Mouse (Mus musculus) limb, embryonic 15.5 days (tissue): Measurements from ENCODE around the gene Stard8. TPM values are rescaled to one million over a fixed set of nuclear protein-coding genes. Genes with fewer than 3 reads are reported as not detected.
A peak's percentile ranks its signal among the peaks of the same experiment; 100 is the strongest.

Experiments used
- ATAC-seq: fragments of 200-750 bp; cut with Nextera tagmentation; 2 replicates; pipeline ENCODE4 v1.8.0; 2017; ENCODE audit warnings: low read depth, moderate TSS enrichment; ENCODE audit not compliant: insufficient number of reproducible peaks, low FRiP score, low TSS enrichment
- H3K27ac ChIP-seq: fragments of 300-500 bp; sonication (generic); 2 replicates; pipeline ENCODE4 v1.5.1; 2015; ENCODE audit warnings: moderate library complexity, mild to moderate bottlenecking, inconsistent platforms
- H3K27me3 ChIP-seq: fragments of 300-500 bp; sonication (generic); 2 replicates; pipeline ENCODE4 v1.6.1; 2015; ENCODE audit warnings: inconsistent platforms
- H3K36me3 ChIP-seq: fragments of 300-500 bp; sonication (generic); 2 replicates; pipeline ENCODE4 v1.6.1; 2015; ENCODE audit warnings: inconsistent platforms
- H3K4me1 ChIP-seq: fragments of 300-500 bp; sonication (generic); 2 replicates; pipeline ENCODE4 v1.6.1; 2015; ENCODE audit warnings: inconsistent platforms
- H3K4me2 ChIP-seq: fragments of 300-500 bp; sonication (generic); 2 replicates; pipeline ENCODE4 v1.6.1; 2015; ENCODE audit warnings: mild to moderate bottlenecking, inconsistent platforms
- H3K4me3 ChIP-seq: fragments of 300-500 bp; sonication (generic); 2 replicates; pipeline ENCODE4 v1.5.1; 2015; ENCODE audit warnings: mild to moderate bottlenecking, inconsistent platforms
- H3K9ac ChIP-seq: fragments of 300-500 bp; sonication (generic); 2 replicates; pipeline ENCODE4 v1.6.1; 2015; ENCODE audit warnings: inconsistent platforms
- H3K9me3 ChIP-seq: fragments of 300-500 bp; sonication (generic); 2 replicates; pipeline ENCODE4 v1.6.1; 2016; ENCODE audit warnings: inconsistent platforms
- WGBS: fragments of 180-500 bp; shearing (Covaris S2); methylation state at CpG from one replicate; pipeline ENCODE4 v1.1.7; 2015; 5-methylcytosine and 5-hydroxymethylcytosine counted together
- polyA plus RNA-seq: library from polyadenylated mRNA; unstranded; fragments of >200 nt; fragmentation: Nextera tagmentation; extraction: Ambion mirVana; gene quantifications from 2 replicates; pipeline ENCODE4 v1.2.1, GENCODE M21; 2015

The Stard8 gene
- polyA plus RNA-seq, 1 experiment from 2014 or later: 8.5 TPM

DNA sequence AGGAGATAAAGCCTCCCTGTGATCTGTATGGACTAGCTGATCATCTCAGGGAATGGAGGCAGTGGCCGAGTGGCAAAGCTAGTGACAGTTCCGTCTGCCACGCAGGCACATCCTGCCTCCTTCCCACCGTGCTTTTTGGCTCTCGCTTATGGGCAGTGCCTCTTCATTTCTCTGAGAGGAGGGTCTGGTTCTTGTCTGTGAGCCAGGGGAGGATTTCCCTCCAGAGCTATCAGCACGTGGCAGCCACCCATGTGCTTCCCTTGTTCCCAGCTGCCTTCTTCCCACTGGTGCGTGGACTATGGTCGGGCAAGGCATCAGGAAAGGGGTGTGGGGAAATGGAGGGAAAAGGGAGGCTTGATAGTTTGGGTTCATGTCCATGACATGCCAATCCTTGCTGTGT, 13.9 kb downstream of the Stard8 start:
- no peaks in the 10 kb centered on the region for H3K4me1 ChIP-seq
- no peak overlapping the region for H3K27ac ChIP-seq
- no peaks in the 10 kb centered on the region for H3K9me3 ChIP-seq
- no peak overlapping the region for H3K9ac ChIP-seq
- H3K27me3 ChIP-seq: peaks cover 33% of the 10 kb centered on the region
- no peak for ATAC-seq
- no peak overlapping the region for H3K4me3 ChIP-seq
- WGBS: 72% methylated on average over 8 of the region's 8 CpGs
- no peaks in the 10 kb centered on the region for H3K36me3 ChIP-seq
- H3K4me2 ChIP-seq: no peak overlapping the region

DNA sequence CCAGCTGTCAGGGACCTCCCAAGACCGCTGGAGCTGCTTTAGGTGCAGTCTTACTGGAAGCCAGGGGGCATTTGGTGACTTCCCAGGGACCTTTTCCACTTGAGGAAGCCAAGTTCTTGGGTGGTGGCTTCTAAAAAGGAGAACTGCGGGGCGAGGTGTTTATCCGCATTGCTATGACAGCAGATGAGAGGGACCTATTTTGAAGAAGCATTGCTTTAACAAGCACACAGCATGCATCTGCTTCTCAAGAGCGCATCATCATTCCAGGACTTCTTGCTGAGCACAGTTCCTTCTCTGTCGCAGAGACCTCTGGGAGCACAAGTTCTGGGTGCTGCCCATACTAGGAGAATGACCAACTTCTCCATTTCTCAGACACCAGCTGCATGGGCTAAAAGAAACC, 14.8 kb downstream of the Stard8 start:
- H3K4me1 ChIP-seq: no peaks in the 10 kb centered on the region
- peaks cover 38% of the 10 kb centered on the region for H3K27me3 ChIP-seq
- ATAC-seq: no peak
- no peaks in the 10 kb centered on the region for H3K9me3 ChIP-seq
- no peak overlapping the region for H3K4me2 ChIP-seq
- no peaks in the 10 kb centered on the region for H3K36me3 ChIP-seq
- 87% methylated on average over 6 of the region's 6 CpGs for WGBS
- H3K9ac ChIP-seq: no peak overlapping the region
- no peak overlapping the region for H3K27ac ChIP-seq
- H3K4me3 ChIP-seq: no peak overlapping the region

DNA sequence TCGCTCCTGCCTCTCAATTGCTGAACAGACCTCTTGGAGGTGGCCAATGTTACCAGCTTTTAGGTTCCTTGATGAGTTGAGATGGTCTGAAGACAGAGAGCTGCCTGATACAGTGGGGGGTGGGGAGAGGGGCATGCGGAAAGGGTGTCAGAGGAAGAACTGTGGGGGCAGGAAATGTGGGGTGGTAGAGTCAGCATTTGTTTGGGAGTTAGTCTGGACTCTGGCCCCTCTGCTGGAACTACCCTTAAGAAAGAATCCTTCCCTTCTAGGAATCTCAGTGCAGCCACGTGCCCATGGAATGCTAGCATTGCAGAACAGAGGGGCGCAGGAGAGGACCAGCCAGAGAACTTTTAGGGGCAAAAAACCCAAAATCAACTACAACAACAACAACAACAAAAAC, 16.3 kb downstream of the Stard8 start:
- peaks cover 35% of the 10 kb centered on the region for H3K27me3 ChIP-seq
- no peaks in the 10 kb centered on the region for H3K36me3 ChIP-seq
- H3K9me3 ChIP-seq: no peaks in the 10 kb centered on the region
- 81% methylated on average over 4 of the region's 4 CpGs for WGBS
- H3K4me3 ChIP-seq: no peak overlapping the region
- H3K4me2 ChIP-seq: no peak overlapping the region
- no peak overlapping the region for H3K9ac ChIP-seq
- H3K4me1 ChIP-seq: no peaks in the 10 kb centered on the region
- ATAC-seq: no peak
- no peak overlapping the region for H3K27ac ChIP-seq

DNA sequence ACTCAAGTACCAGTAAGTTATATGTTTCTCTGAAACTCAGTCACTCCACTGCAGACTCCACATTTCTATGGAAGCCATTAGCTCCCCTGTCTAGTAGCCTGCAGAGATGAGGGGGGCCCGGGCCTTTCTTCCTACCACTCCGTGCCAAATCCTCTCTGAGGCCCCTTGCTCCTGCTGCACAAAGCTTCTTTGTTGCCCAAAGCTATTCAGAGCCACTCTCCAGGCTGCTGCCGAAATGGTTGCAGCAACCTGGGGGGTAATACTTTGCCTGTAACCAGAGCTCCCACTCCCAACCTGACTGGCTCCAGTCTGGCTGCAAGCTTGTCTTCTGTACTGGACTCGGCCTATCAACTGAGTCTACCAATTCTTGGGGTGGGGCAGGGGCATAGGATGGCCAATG, 17.2 kb downstream of the Stard8 start:
- H3K4me1 ChIP-seq: no peaks in the 10 kb centered on the region
- H3K9me3 ChIP-seq: no peaks in the 10 kb centered on the region
- peaks cover 35% of the 10 kb centered on the region for H3K27me3 ChIP-seq
- H3K27ac ChIP-seq: peak overlapping the region; percentile 33; the same call in 1 of the 2 replicates
- no peaks in the 10 kb centered on the region for H3K36me3 ChIP-seq
- H3K4me2 ChIP-seq: no peak overlapping the region
- H3K4me3 ChIP-seq: no peak overlapping the region
- ATAC-seq: no peak
- no peak overlapping the region for H3K9ac ChIP-seq
- 54% methylated on average over 4 of the region's 4 CpGs for WGBS

DNA sequence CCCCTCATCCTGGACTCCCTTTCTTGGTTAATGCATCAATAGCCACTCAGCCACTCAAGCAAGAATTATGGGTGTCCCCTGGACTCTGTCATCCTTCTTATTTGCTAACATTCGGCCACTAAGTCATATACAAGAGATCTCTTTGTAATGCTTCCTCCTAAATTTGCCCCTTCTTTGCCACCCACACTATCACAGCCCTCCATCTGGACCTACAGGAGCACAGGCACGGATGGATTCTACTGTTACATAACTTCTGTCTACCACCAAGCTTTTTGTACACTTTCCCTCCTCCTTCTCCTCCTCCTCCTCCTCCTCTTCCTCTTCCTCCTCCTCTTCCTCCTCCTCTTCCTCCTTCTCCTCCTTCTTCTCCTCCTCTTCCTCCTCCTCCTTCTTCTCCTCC, 18.5 kb downstream of the Stard8 start:
- H3K36me3 ChIP-seq: no peaks in the 10 kb centered on the region
- WGBS: 61% methylated on average over 2 of the region's 2 CpGs
- no peak for ATAC-seq
- H3K27ac ChIP-seq: no peak overlapping the region
- no peaks in the 10 kb centered on the region for H3K9me3 ChIP-seq
- H3K27me3 ChIP-seq: peaks cover 44% of the 10 kb centered on the region
- H3K4me3 ChIP-seq: no peak overlapping the region
- no peaks in the 10 kb centered on the region for H3K4me1 ChIP-seq
- H3K4me2 ChIP-seq: no peak overlapping the region
- no peak overlapping the region for H3K9ac ChIP-seq

DNA sequence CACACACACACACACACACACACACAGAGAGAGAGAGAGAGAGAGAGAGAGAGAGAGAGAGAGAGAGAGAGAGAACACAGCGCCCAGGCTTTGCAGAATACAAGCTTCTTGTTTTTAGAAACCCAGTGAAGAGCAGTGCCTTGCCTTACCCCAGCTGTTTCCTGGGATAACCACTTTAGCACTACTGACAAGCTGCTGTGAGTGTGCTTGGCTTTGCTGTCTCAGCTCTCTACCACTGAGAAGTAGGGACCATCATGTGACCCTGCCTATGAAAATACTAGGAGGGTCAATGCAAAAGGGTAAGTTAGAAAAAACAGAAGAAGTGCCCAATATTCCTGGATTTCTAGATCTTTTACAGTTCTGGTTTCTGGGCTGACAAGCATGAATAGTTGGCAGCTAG, 20.9 kb downstream of the Stard8 start:
- WGBS: 73% methylated on average over 1 of the region's 1 CpGs
- Histone ChIP-seq H3K4me3 (no peak overlapping the region), H3K27me3 (peaks cover 34% of the 10 kb centered on the region), H3K9ac (no peak overlapping the region), H3K4me1 (no peaks in the 10 kb centered on the region), H3K4me2 (no peak overlapping the region), H3K27ac (no peak overlapping the region), H3K9me3 (no peaks in the 10 kb centered on the region), H3K36me3 (no peaks in the 10 kb centered on the region)
- no peak for ATAC-seq

DNA sequence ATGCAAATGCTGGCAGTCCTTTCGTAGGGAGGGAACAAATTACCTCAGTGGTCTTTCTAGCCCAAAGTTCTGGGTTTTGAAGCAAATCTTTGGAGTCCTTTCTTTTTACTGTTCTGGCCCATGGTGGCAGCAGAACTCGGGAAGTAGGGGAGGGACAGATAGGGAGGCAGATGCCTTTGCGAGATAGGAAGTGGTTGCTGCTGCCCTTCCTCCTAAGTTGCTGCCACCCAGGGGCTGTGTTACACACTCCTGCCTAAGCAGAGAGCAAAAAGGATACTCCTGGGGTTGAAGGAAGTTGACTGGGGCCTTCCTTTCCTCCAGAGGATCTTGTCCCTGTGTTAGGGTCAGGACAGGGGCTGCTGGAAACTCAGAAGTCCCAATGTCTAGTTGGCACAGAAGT, 32.4 kb downstream of the Stard8 start:
- Histone ChIP-seq H3K9me3 (no peaks in the 10 kb centered on the region), H3K36me3 (no peaks in the 10 kb centered on the region), H3K4me2 (no peak overlapping the region), H3K27me3 (peaks cover 18% of the 10 kb centered on the region; the same call in 1 of the 2 replicates), H3K27ac (no peak overlapping the region), H3K4me1 (no peaks in the 10 kb centered on the region), H3K9ac (no peak overlapping the region), H3K4me3 (no peak overlapping the region)
- WGBS: 49% methylated on average over 3 of the region's 3 CpGs
- no peak for ATAC-seq

DNA sequence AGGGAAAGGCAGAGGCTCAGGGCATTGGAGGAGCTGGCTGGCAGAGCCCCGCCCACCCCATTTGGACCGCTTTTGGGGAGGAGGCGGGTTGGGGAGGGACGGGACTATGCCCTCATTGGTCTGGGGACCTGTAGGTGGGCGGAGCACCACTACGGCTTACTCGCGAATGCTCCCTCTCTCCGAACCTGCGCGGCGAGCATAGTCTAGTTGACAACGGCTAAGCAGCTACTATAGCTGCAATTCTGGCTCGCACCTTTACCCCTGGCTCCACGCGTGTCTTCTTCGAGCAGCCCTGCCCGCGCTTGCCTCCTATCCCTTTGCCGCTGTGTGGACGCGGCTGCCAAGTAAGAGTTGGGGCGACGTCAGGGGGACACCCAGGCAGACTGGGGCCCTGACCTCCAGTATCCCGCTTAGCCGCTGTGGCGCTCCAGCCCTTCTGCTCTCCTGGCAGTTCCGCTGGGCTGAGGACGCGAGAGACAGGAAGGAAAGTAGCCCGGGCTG, 39.5 kb downstream of the Stard8 start:
- H3K36me3 ChIP-seq: no peaks in the 10 kb centered on the region
- H3K4me3 ChIP-seq: peak overlapping the region; percentile 42
- H3K4me1 ChIP-seq: peaks cover 3% of the 10 kb centered on the region; the same call in 1 of the 2 replicates
- H3K27me3 ChIP-seq: peaks cover 46% of the 10 kb centered on the region
- ATAC-seq: peak; percentile 83
- H3K9ac ChIP-seq: peak overlapping the region; percentile 37; the same call in 1 of the 2 replicates
- WGBS: 22% methylated on average over 30 of the region's 31 CpGs
- H3K27ac ChIP-seq: peak overlapping the region; percentile 23; the same call in 1 of the 2 replicates
- H3K9me3 ChIP-seq: no peaks in the 10 kb centered on the region
- peak overlapping the region; percentile 73 for H3K4me2 ChIP-seq

DNA sequence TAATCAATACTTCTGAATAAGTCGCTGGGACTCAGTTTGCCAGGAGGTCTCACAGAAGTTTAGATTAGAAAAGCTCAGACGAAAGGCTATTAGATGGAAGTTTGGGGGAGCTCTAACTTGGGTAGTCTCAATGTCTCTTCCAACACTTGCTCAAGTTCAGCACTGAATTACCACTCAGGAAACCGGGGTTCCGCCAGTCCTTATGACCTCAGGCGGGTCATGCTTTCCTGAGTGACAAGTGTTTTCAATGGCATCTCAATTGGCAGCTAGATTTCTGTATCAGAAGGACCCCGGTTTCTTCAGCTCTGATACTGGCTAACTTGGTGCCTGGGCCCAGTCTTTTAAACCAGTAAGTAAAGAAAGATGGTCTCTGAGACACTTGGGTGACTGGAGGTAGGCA, 40.2 kb downstream of the Stard8 start:
- Histone ChIP-seq H3K9me3 (no peaks in the 10 kb centered on the region), H3K27ac (no peak overlapping the region), H3K9ac (peak overlapping the region; percentile 37; the same call in 1 of the 2 replicates), H3K27me3 (peaks cover 42% of the 10 kb centered on the region), H3K4me2 (peak overlapping the region; percentile 73), H3K4me3 (peak overlapping the region; percentile 42), H3K4me1 (peaks cover 3% of the 10 kb centered on the region; the same call in 1 of the 2 replicates), H3K36me3 (no peaks in the 10 kb centered on the region)
- no peak for ATAC-seq
- WGBS: 43% methylated on average over 6 of the region's 6 CpGs

DNA sequence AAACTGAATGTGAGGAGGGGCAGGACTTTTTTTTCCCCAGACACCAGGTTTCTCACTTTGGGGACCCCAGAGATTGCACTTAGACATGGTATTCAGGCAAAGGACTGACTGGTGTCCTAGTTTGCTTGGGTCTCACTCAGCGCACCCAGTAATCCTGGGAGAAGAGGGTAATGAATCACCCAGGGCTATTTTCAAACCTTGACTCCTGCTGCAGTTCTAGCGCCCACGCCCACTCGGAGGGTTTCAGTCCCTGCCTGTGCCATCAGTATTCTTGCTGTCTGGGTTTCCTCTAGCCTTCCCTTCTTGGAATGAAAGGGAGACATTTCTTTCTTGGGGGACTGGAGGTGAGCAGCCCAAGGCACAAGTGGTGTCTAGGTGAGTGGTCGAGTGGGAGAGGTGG, 40.7 kb downstream of the Stard8 start:
- Histone ChIP-seq H3K4me1 (peaks cover 3% of the 10 kb centered on the region; the same call in 1 of the 2 replicates), H3K36me3 (no peaks in the 10 kb centered on the region), H3K27me3 (peaks cover 42% of the 10 kb centered on the region), H3K4me3 (0 out of 2 replicates have a peak overlapping the region, but pooled peaks have one; percentile 42), H3K4me2 (no peak overlapping the region), H3K27ac (no peak overlapping the region), H3K9me3 (no peaks in the 10 kb centered on the region), H3K9ac (no peak overlapping the region)
- 68% methylated on average over 5 of the region's 5 CpGs for WGBS
- ATAC-seq: no peak

DNA sequence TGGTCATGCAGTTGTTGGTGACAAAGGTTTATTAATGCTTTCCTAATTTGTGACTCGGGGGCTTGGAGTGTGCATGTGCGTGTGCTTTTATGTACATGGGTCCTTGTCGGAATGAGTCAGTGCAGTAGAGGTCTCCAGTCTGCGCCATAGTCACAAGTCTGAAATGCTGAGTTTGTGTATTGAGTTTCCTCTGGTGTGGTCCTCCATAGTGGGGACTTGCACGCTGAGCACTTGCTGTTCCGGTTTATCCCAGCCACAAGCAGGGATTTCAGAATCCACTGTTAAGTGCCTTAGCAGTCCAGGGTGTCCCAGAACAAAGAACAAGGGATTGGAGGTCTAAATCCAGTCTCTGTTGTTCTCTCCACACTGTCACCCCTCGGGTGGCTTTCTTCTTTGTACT, 42.3 kb downstream of the Stard8 start:
- Histone ChIP-seq H3K4me2 (no peak overlapping the region), H3K4me1 (peaks cover 3% of the 10 kb centered on the region; the same call in 1 of the 2 replicates), H3K36me3 (no peaks in the 10 kb centered on the region), H3K9ac (no peak overlapping the region), H3K27me3 (peaks cover 38% of the 10 kb centered on the region), H3K27ac (no peak overlapping the region), H3K9me3 (no peaks in the 10 kb centered on the region), H3K4me3 (no peak overlapping the region)
- 68% methylated on average over 7 of the region's 7 CpGs for WGBS
- no peak for ATAC-seq

DNA sequence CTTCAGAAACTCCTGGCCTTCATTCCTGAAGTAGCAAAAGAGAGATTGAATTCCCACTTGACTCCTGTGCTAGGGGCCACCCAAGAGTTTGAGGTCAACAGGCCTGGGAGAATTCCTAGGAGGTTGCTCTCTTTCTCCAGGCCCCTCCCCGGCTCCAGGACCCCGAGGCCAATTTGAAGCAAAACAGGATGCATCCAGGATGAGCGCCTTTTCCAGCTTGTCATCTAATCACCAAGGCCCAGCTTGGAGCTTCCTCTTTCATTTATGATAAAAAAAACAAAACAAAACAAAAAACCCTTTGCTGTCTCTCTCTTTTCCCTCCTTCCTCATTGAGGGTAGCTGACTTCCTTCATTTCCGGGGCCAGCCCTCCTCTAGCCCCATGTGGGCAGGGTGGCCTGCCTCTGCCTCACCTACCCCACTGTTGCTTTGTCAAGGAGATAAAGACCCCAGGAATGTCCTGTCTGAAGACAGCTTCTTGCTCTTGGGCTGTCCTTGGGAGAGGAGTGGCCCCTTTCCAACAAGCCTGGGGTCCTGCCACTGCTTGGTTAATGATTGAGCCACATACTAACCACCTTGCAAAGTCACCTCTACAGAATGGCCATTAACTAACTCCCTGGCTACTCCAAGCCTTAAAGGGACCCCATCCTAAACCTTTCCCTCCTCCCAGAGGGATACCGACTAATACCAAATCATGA, 43.5 kb downstream of the Stard8 start:
- H3K9ac ChIP-seq: no peak overlapping the region
- peaks cover 3% of the 10 kb centered on the region; the same call in 1 of the 2 replicates for H3K4me1 ChIP-seq
- H3K27me3 ChIP-seq: peaks cover 34% of the 10 kb centered on the region
- 43% methylated on average over 5 of the region's 5 CpGs for WGBS
- no peaks in the 10 kb centered on the region for H3K36me3 ChIP-seq
- H3K4me3 ChIP-seq: no peak overlapping the region
- no peak for ATAC-seq
- H3K27ac ChIP-seq: no peak overlapping the region
- H3K4me2 ChIP-seq: no peak overlapping the region
- H3K9me3 ChIP-seq: no peaks in the 10 kb centered on the region
